Mouse (Mus musculus): ENCODE measurements around the gene Lrrc38.

GRCm38 (mm10) chr4:143379931-143380715 is 30.6 kb downstream of the Lrrc38 start:
- TF ChIP-seq FLI1 (IDR thresholded peaks at IDR 0.05; ENCODE audit: low read length) (no peak), GATA1 (IDR thresholded peaks at IDR 0.05; ENCODE audit: borderline replicate concordance, low read length) (no peak)

Data from megakaryocyte, embryonic 14.5 days (primary cell).